Mouse (Mus musculus) midbrain, embryonic 13.5 days (tissue): ENCODE results near the gene Svop. TPM values are rescaled to one million over a fixed set of nuclear protein-coding genes. Genes with fewer than 3 reads are reported as not detected.
A peak's percentile ranks its signal among the peaks of the same experiment; 100 is the strongest.

Source experiments
- ATAC-seq: fragments of 200-750 bp; cut with Nextera tagmentation; 2 replicates; pipeline ENCODE4 v1.8.0; 2017; ENCODE audit warnings: mild to moderate bottlenecking, moderate TSS enrichment, moderate library complexity
- H3K27ac ChIP-seq: fragments of 300-500 bp; sonication (generic); 2 replicates; pipeline ENCODE4 v1.5.1; 2015; ENCODE audit warnings: inconsistent platforms, mild to moderate bottlenecking, moderate library complexity
- H3K27me3 ChIP-seq: fragments of 300-500 bp; sonication (generic); 2 replicates; pipeline ENCODE4 v1.6.1; 2015; ENCODE audit warnings: mild to moderate bottlenecking, inconsistent platforms
- H3K36me3 ChIP-seq: fragments of 300-500 bp; sonication (generic); 2 replicates; pipeline ENCODE4 v1.6.1; 2015; ENCODE audit warnings: mild to moderate bottlenecking, inconsistent platforms
- H3K4me1 ChIP-seq: fragments of 300-500 bp; sonication (generic); replicated peaks from 2 replicates; pipeline ENCODE4 v1.6.1; 2015; ENCODE audit warnings: inconsistent platforms
- H3K4me2 ChIP-seq: fragments of 300-500 bp; sonication (generic); replicated peaks from 2 replicates; pipeline ENCODE4 v1.6.1; 2015; ENCODE audit warnings: moderate library complexity, mild to moderate bottlenecking, inconsistent platforms
- H3K4me3 ChIP-seq: fragments of 300-500 bp; sonication (generic); replicated peaks from 2 replicates; pipeline ENCODE4 v1.5.1; 2015; ENCODE audit warnings: mild to moderate bottlenecking, inconsistent platforms
- H3K9ac ChIP-seq: fragments of 300-500 bp; sonication (generic); replicated peaks from 2 replicates; pipeline ENCODE4 v1.6.1; 2015; ENCODE audit warnings: mild to moderate bottlenecking, inconsistent platforms
- H3K9me3 ChIP-seq: fragments of 300-500 bp; sonication (generic); 2 replicates; pipeline ENCODE4 v1.6.1; 2016; ENCODE audit warnings: mild to moderate bottlenecking, inconsistent platforms
- WGBS: fragments of 180-500 bp; shearing (Covaris S2); methylation state at CpG from one replicate; pipeline ENCODE4 v1.1.7; 2015; 5-methylcytosine and 5-hydroxymethylcytosine counted together
- polyA plus RNA-seq: library from polyadenylated mRNA; unstranded; fragments of >200 nt; fragmentation: Nextera tagmentation; extraction: Ambion mirVana; gene quantifications from 2 replicates; pipeline ENCODE4 v1.2.1, GENCODE M21; 2015

Svop gene
- polyA plus RNA-seq, 1 experiment from 2014 or later: 82.7 TPM

DNA sequence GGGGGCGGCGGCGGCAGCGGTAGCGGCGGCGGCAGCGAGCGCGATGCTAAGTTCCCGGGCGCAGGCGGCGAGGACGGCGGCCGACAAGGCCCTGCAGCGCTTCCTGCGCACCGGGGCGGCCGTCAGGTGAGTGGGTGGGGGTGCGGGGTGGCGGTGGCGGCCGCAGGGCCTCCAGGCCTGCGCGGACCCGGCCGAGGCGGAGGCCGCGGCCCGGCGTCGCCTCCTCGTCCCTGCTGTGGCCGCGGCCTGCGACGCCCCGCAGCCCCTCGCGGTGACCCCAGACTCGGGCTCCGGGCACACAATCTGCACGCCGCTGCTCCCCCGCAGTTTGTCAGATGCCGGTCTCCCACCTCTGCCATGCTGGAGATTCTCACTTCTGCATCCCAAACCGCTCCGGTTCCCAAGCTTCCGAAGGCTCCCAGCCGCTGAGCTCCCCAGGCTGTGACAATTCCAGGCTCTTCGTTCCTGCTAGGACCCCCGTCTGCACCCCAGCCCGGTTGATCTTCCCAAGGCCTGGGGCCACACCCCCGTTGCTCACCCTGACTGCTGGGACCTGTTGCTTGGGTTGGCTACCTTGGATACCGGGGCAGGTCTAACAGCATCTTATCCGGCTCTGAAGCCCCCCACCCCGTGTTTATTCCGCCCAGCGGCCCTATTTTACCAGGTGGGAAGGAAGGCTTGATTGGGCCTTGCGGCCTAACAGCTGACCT is 9.2 kb upstream of the Svop start:
- Histone ChIP-seq H3K4me2 (peak overlapping the region; percentile 99), H3K27me3 (no peaks in the 10 kb centered on the region), H3K4me3 (peak overlapping the region; percentile 97), H3K4me1 (peaks cover 20% of the 10 kb centered on the region), H3K36me3 (peaks cover 30% of the 10 kb centered on the region), H3K27ac (peak overlapping the region; percentile 74), H3K9me3 (no peaks in the 10 kb centered on the region), H3K9ac (peak overlapping the region; percentile 95)
- WGBS: 3% methylated on average over 57 of the region's 64 CpGs
- ATAC-seq: peak; percentile 75

- 8% methylated on average over 37 of the region's 37 CpGs for WGBS
- Histone ChIP-seq H3K9me3 (no peaks in the 10 kb centered on the region), H3K4me2 (peak overlapping the region; percentile 99), H3K9ac (peak overlapping the region; percentile 95), H3K4me3 (peak overlapping the region; percentile 97), H3K4me1 (peaks cover 20% of the 10 kb centered on the region), H3K27me3 (no peaks in the 10 kb centered on the region), H3K27ac (peak overlapping the region; percentile 74), H3K36me3 (peaks cover 23% of the 10 kb centered on the region)
- peak; percentile 92 for ATAC-seq
These were observed 8.5 kb upstream of the Svop start for GRCm38 (mm10) chr5:114099709-114100389.

- H3K4me1 ChIP-seq: peaks cover 28% of the 10 kb centered on the region
- H3K36me3 ChIP-seq: no peaks in the 10 kb centered on the region
- WGBS: 12% methylated on average over 7 of the region's 7 CpGs
- H3K4me3 ChIP-seq: peak overlapping the region; percentile 79
- peak; percentile 51 for ATAC-seq
- H3K9me3 ChIP-seq: no peaks in the 10 kb centered on the region
- H3K27me3 ChIP-seq: peaks cover 6% of the 10 kb centered on the region; the same call in 1 of the 2 replicates
- H3K27ac ChIP-seq: peak overlapping the region; percentile 96
- H3K9ac ChIP-seq: peak overlapping the region; percentile 95
- peak overlapping the region; percentile 64 for H3K4me2 ChIP-seq
These were observed 853 bp downstream of the Svop start for GRCm38 (mm10) chr5:114090421-114091013.

GRCm38 (mm10) chr5:114087875-114088480 is 3.4 kb downstream of the Svop start:
- Histone ChIP-seq H3K27me3 (no peaks in the 10 kb centered on the region), H3K27ac (no peak overlapping the region), H3K9ac (no peak overlapping the region), H3K9me3 (no peaks in the 10 kb centered on the region), H3K4me1 (peaks cover 28% of the 10 kb centered on the region), H3K4me3 (no peak overlapping the region), H3K36me3 (no peaks in the 10 kb centered on the region), H3K4me2 (no peak overlapping the region)
- WGBS: 79% methylated on average over 12 of the region's 12 CpGs
- no peak for ATAC-seq

- H3K4me1 ChIP-seq: peaks cover 20% of the 10 kb centered on the region
- H3K27me3 ChIP-seq: no peaks in the 10 kb centered on the region
- ATAC-seq: no peak
- no peak overlapping the region for H3K27ac ChIP-seq
- H3K36me3 ChIP-seq: no peaks in the 10 kb centered on the region; the same call in 1 of the 2 replicates
- no peaks in the 10 kb centered on the region for H3K9me3 ChIP-seq
- H3K4me2 ChIP-seq: no peak overlapping the region
- WGBS: 80% methylated on average over 14 of the region's 14 CpGs
- H3K9ac ChIP-seq: no peak overlapping the region
- H3K4me3 ChIP-seq: no peak overlapping the region
These were observed 5.9 kb downstream of the Svop start for GRCm38 (mm10) chr5:114085501-114085900.

DNA sequence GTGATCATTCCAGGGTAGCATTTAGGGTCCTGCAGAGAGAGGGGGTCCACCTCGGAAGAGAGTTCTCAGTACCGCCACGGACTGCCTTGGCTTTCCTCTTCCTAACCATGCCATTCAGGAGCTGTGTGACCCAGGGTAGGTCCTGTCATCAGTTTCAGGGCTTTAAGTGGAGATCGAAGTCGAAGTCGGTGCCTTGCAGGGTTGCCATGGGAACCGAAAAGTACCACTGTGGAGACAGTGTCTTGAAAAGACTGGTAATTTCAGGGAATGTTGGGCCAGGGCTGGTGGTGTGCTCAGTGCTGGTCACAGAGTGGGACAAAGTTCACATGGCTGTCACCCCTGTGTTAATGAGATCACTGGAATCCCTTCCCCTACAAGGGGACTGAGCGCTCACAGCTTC is 14.4 kb downstream of the Svop start:
- ATAC-seq: no peak

GRCm38 (mm10) chr5:114072262-114072661 is 19.1 kb downstream of the Svop start:
- Histone ChIP-seq H3K27ac (no peak overlapping the region), H3K4me1 (peaks cover 5% of the 10 kb centered on the region), H3K27me3 (no peaks in the 10 kb centered on the region), H3K9me3 (no peaks in the 10 kb centered on the region), H3K36me3 (peaks cover 11% of the 10 kb centered on the region; the same call in 1 of the 2 replicates), H3K9ac (no peak overlapping the region), H3K4me3 (no peak overlapping the region), H3K4me2 (no peak overlapping the region)
- 40% methylated on average over 2 of the region's 2 CpGs for WGBS
- ATAC-seq: no peak; the same call in 1 of the 2 replicates

More for the DNA sequence above, 14.4 kb downstream of the Svop start:
- Histone ChIP-seq H3K4me3 (no peak overlapping the region), H3K36me3 (peaks cover 13% of the 10 kb centered on the region), H3K4me2 (no peak overlapping the region), H3K4me1 (peaks cover 4% of the 10 kb centered on the region), H3K9me3 (no peaks in the 10 kb centered on the region), H3K27ac (0 out of 2 replicates have a peak overlapping the region, but pooled peaks have one; percentile 9), H3K27me3 (no peaks in the 10 kb centered on the region), H3K9ac (no peak overlapping the region)
- WGBS: 38% methylated on average over 8 of the region's 8 CpGs

- Histone ChIP-seq H3K4me2 (no peak overlapping the region), H3K36me3 (peaks cover 7% of the 10 kb centered on the region; the same call in 1 of the 2 replicates), H3K9me3 (no peaks in the 10 kb centered on the region), H3K4me1 (peaks cover 5% of the 10 kb centered on the region), H3K4me3 (no peak overlapping the region), H3K9ac (no peak overlapping the region), H3K27ac (no peak overlapping the region), H3K27me3 (no peaks in the 10 kb centered on the region)
- no peak for ATAC-seq
- WGBS: 94% methylated on average over 4 of the region's 4 CpGs
These were observed 20.5 kb downstream of the Svop start for GRCm38 (mm10) chr5:114070858-114071257.

DNA sequence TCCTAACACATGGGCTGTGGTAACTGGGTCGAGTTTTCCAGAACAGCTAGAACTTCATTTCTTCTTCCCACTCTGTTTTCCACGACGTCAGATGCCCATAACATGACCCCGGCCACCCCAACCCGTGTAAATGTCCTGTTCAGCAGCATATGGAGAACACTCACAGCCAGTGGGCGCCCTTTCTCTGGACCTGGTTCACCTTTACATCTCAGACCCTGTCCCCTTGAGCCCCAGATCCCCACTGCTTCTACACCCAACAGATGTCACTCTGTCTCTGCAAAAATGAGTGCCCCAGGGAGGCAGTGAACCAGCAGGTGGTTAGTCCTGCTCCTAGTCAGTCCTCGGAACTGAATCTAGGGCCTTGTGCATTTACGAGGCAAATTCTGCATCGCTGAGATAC is 23.4 kb downstream of the Svop start:
- H3K9me3 ChIP-seq: no peaks in the 10 kb centered on the region
- no peak for ATAC-seq

DNA sequence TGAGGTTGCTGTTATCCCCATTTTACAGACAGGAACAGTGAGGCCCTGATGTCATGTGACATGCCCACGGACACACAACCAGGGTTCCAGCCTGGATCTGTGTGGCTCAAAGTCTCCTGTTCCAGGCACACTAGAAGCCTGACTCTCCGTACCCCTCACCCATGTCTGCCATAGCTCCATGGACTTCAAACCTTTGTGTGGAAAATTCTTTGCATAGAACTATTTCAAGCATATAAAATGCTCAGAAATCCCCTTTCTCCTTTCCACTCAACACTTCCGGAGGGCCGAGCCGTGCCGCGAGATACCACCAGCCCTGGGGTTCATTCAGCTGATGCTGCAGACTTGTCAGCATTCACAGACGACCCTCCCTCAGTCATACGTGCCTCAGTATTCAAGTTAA is 23.8 kb downstream of the Svop start:
- Histone ChIP-seq H3K36me3 (peaks cover 27% of the 10 kb centered on the region), H3K4me1 (peaks cover 5% of the 10 kb centered on the region), H3K27me3 (no peaks in the 10 kb centered on the region), H3K9ac (no peak overlapping the region), H3K9me3 (no peaks in the 10 kb centered on the region), H3K27ac (no peak overlapping the region), H3K4me2 (no peak overlapping the region), H3K4me3 (no peak overlapping the region)
- whole genome bisulfite sequencing: 84% methylated on average over 9 of the region's 9 CpGs
- no peak for ATAC-seq

More for the DNA sequence above, 23.4 kb downstream of the Svop start:
- H3K4me3 ChIP-seq: no peak overlapping the region
- peaks cover 5% of the 10 kb centered on the region for H3K4me1 ChIP-seq
- H3K4me2 ChIP-seq: no peak overlapping the region
- H3K9ac ChIP-seq: no peak overlapping the region
- H3K27ac ChIP-seq: no peak overlapping the region
- peaks cover 23% of the 10 kb centered on the region for H3K36me3 ChIP-seq
- 76% methylated on average over 9 of the region's 9 CpGs for WGBS
- H3K27me3 ChIP-seq: no peaks in the 10 kb centered on the region

DNA sequence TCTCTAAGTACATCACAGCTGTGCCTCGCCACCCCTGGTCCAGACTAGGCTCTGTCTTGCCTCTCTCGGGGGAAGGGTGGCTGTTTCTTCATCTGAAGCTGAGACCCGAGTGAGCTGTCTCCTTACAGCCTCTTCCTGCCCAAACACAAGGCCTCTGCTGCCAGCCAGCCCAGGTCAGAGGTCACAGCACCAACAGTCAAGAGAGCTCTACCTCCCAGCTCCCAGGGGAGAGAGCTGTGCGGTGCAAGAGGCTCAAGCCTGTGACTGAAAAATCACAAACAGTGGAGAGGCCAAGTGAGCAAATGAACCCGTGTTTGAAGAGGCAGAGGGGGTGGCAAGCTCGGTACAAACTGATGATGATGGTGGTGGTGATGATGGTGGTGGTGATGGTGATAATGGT is 24.8 kb downstream of the Svop start:
- 45% methylated on average over 6 of the region's 6 CpGs for WGBS
- no peak for ATAC-seq
- Histone ChIP-seq H3K4me2 (no peak overlapping the region), H3K36me3 (peaks cover 30% of the 10 kb centered on the region), H3K4me1 (no peaks in the 10 kb centered on the region), H3K9me3 (no peaks in the 10 kb centered on the region), H3K4me3 (no peak overlapping the region), H3K9ac (no peak overlapping the region), H3K27me3 (no peaks in the 10 kb centered on the region), H3K27ac (no peak overlapping the region)

DNA sequence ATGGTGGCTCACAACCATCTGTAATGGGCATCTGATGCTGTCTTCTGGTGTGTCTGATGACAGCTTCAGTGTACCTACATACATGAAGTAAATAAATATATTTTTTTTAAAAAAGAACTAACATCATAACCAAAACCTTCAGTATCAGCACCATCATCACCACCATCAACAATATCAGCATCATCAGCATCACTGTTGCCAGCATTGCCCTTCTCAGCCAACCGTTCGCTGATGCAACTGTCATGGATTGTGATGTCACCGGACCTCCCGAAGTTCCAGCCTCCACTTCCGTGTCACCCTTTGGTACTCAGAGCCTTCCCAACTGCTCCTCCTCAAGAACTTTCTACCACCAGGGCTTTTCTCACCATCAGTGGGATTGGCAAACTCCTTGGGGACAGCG is 26.2 kb downstream of the Svop start, which contains the start of gene Usp30:
Gene Usp30 (plus strand): TSS at position 301 of the 400 bp plus-strand sequence.
- no peaks in the 10 kb centered on the region for H3K4me1 ChIP-seq
- 98% methylated on average over 6 of the region's 6 CpGs for WGBS
- H3K36me3 ChIP-seq: peaks cover 30% of the 10 kb centered on the region
- no peak within 1 kb of the TSS for H3K27ac ChIP-seq
- no peak within 1 kb of the TSS for H3K4me3 ChIP-seq
- no peaks in the 10 kb centered on the region for H3K9me3 ChIP-seq
- H3K27me3 ChIP-seq: no peaks in the 10 kb centered on the region
- no peak within 1 kb of the TSS for H3K9ac ChIP-seq
- no peak for ATAC-seq
- no peak within 1 kb of the TSS for H3K4me2 ChIP-seq
